Mouse (Mus musculus) cerebellum, adult 2 months (tissue): ENCODE results near the gene Oxtr. TPM values are rescaled to one million over a fixed set of nuclear protein-coding genes. Genes with fewer than 3 reads are reported as not detected.

Experiments used
- DNase-seq, 2 experiments: peaks; one replicate each; pipeline ENCODE4 v3.0.0; 2021
- H3K27ac ChIP-seq: fragments of 200-500 bp; 2 replicates; pipeline ENCODE4 v1.5.1; 2012; ENCODE audit warnings: low read length, control low read depth, inconsistent platforms; ENCODE audit not compliant: insufficient read depth
- H3K27me3 ChIP-seq: fragments of 200-500 bp; 2 replicates; pipeline ENCODE4 v1.6.1; 2012; ENCODE audit warnings: inconsistent platforms, mild to moderate bottlenecking, low read length, moderate library complexity; ENCODE audit not compliant: control insufficient read depth, insufficient read depth
- H3K4me1 ChIP-seq: fragments of 200-500 bp; 2 replicates; pipeline ENCODE4 v1.6.1; 2011; ENCODE audit warnings: low read length; ENCODE audit not compliant: control insufficient read depth, insufficient read depth
- H3K4me3 ChIP-seq: fragments of 200-500 bp; replicated peaks from 2 replicates; pipeline ENCODE3; 2011; ENCODE audit warnings: mild to moderate bottlenecking, low read depth, low read length, control low read depth; ENCODE audit not compliant: insufficient read depth
- CTCF ChIP-seq: fragments of 200-500 bp; IDR thresholded peaks from 2 replicates; pipeline ENCODE4 v1.5.1; 2011; ENCODE audit warnings: low read depth, mild to moderate bottlenecking, control low read depth, low read length, moderate library complexity, borderline replicate concordance; ENCODE audit not compliant: insufficient read depth
- POLR2A ChIP-seq: fragments of 200-500 bp; IDR thresholded peaks from 2 replicates; pipeline ENCODE4 v1.6.1; 2011; ENCODE audit warnings: low read length, control low read depth, borderline replicate concordance; ENCODE audit not compliant: insufficient read depth
- WGBS: fragments of 180-500 bp; shearing (Covaris S2); methylation state at CpG from one replicate; pipeline ENCODE4 v1.1.7; 2018; 5-methylcytosine and 5-hydroxymethylcytosine counted together
- polyA plus RNA-seq: library from polyadenylated mRNA; depleted of rRNA; stranded (reverse); fragments of >200 nt; gene quantifications from 2 replicates; pipeline ENCODE4 v1.2.3, GENCODE M21; 2012

Gene Oxtr
- polyA plus RNA-seq, 1 experiment, result 0.88 TPM

GRCm38 (mm10) chr6:112494620-112495081 lies 4.9 kb upstream of the Oxtr start:
- Histone ChIP-seq H3K27ac (no peak overlapping the region), H3K27me3 (no peaks in the 10 kb centered on the region; the same call in 1 of the 2 replicates), H3K4me1 (0 out of 2 replicates have a peak, but pooled peaks cover under 1% of the 10 kb centered on the region), H3K4me3 (no peak overlapping the region)
- no peak for DNase-seq
- TF ChIP-seq POLR2A, result no peak
- no peak for TF ChIP-seq CTCF
- WGBS, result 21% methylated on average over 10 of the region's 10 CpGs

- 67% methylated on average over 9 of the region's 9 CpGs for WGBS
- H3K4me3 ChIP-seq, result no peak overlapping the region
- no peaks in the 10 kb centered on the region; the same call in 1 of the 2 replicates for H3K27me3 ChIP-seq
- H3K27ac ChIP-seq, result no peak overlapping the region
- 0 out of 2 replicates have a peak, but pooled peaks cover 3% of the 10 kb centered on the region for H3K4me1 ChIP-seq
- no peak for TF ChIP-seq POLR2A
- no peak for DNase-seq
These were observed 3.6 kb upstream of the Oxtr start for GRCm38 (mm10) chr6:112493371-112493770.

- Histone ChIP-seq H3K4me1 (0 out of 2 replicates have a peak, but pooled peaks cover 3% of the 10 kb centered on the region), H3K27me3 (no peaks in the 10 kb centered on the region; the same call in 1 of the 2 replicates), H3K4me3 (no peak overlapping the region), H3K27ac (no peak overlapping the region)
- DNase-seq, result no peak
- TF ChIP-seq POLR2A (no peak), CTCF (no peak)
- 93% methylated on average over 6 of the region's 6 CpGs for WGBS
These were observed 2.9 kb upstream of the Oxtr start for GRCm38 (mm10) chr6:112492656-112493055.

DNA sequence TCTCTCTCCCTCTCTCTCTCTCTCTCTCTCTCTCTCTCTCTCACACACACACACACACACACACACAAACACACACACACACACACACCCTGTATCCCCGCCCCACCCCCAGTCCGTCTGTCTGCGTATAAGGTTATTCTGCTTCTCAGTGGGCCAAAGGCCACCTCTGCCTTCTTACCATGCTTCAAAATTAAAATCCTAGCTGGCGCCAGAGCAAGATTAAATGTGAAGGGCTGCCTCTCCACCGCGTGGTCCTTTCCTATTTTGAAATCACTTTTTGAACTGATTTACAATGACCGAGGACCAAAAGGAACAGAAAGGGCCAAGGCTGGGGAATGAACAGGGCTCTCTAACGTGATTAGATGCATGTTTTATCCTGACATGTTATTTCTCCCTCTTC lies 1.8 kb upstream of the Oxtr start:
- 0 out of 2 replicates have a peak, but pooled peaks cover 3% of the 10 kb centered on the region for H3K4me1 ChIP-seq
- no peaks in the 10 kb centered on the region; the same call in 1 of the 2 replicates for H3K27me3 ChIP-seq
- no peak overlapping the region for H3K27ac ChIP-seq
- DNase-seq, result no peak
- H3K4me3 ChIP-seq, result no peak overlapping the region
- TF ChIP-seq POLR2A, result no peak
- TF ChIP-seq CTCF, result no peak
- 82% methylated on average over 8 of the region's 8 CpGs for WGBS

DNA sequence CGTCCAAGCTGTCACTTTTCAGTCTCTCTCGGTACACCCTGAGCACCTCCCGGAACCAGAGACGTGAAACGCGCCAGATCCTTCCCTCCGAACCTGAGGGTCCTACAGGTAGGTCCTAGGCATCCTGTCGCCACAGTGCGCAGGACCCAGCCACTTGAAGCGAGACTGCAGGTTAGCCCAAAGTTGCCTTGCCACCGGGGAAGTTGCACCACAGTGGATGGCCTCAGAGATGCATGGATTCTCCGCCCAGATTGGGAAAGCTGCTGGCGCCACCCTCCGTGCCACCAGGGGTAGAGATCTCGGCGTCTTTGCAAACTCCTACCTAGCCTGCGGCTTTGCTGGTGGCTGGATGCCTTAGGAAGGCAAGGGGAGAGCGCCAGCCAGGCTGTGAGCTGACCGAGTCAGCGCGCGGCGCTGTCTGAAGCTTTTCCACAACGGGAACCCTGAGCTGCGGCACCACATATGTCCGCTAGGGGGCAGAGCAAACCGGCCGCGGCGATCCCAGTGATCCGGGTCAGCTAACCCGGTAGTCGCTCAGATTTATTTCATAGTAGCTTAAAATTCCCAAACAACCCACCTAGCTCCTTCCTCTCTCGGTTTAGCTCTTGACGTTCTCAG lies 991 bp upstream of the Oxtr start:
- Histone ChIP-seq H3K27ac (no peak overlapping the region), H3K4me3 (peak overlapping the region; percentile 33), H3K4me1 (0 out of 2 replicates have a peak, but pooled peaks cover 3% of the 10 kb centered on the region), H3K27me3 (no peaks in the 10 kb centered on the region; the same call in 1 of the 2 replicates)
- peak; percentile 61 to 78 for DNase-seq
- no peak for TF ChIP-seq POLR2A
- TF ChIP-seq CTCF, result peak; percentile 77
- 2% methylated on average over 35 of the region's 35 CpGs for whole genome bisulfite sequencing

DNA sequence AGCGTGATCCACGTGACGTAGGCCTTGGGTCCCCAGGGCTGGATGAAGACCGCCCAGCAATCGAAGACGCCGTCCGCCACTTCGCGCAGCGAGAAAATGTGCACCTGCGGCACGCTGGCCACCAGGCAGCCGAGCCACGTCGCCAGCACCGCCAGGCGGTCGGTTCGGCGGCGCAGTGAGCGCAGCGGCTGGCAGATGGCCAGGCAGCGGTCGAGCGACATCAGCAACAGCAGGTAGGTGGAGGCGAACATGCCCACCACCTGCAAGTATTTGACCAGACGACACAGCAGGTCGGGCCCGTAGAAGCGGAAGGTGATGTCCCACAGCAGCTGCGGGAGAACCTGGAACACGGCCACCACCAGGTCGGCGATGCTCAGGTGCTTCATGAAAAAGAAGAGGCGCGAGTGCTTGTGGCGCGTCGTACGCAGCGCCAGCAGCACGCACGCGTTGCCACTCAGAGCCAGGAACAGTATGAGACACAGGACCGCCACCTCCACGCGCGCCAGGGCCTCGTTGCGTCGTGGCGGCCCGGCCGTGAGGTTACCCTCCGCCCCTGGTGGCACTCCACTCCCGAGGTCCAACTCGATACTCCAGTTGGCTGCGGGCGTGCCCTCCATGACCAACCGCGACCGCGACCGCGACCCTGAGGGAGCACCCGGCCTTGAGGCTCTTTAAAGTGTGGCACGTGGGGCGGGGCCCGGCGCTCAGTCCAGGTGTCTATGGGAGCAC lies 398 bp downstream of the Oxtr start:
- no peak overlapping the region for H3K4me3 ChIP-seq
- TF ChIP-seq POLR2A (no peak), CTCF (no peak)
- DNase-seq, result no peak
- 0 out of 2 replicates have a peak, but pooled peaks cover 3% of the 10 kb centered on the region for H3K4me1 ChIP-seq
- 5% methylated on average over 72 of the region's 72 CpGs for WGBS
- H3K27ac ChIP-seq, result no peak overlapping the region
- no peaks in the 10 kb centered on the region; the same call in 1 of the 2 replicates for H3K27me3 ChIP-seq

- no peak for DNase-seq
- TF ChIP-seq CTCF (no peak), POLR2A (no peak)
- Histone ChIP-seq H3K27ac (no peak overlapping the region), H3K4me1 (0 out of 2 replicates have a peak, but pooled peaks cover 3% of the 10 kb centered on the region), H3K27me3 (no peaks in the 10 kb centered on the region; the same call in 1 of the 2 replicates), H3K4me3 (no peak overlapping the region)
- 17% methylated on average over 24 of the region's 24 CpGs for WGBS
These were observed 942 bp downstream of the Oxtr start for GRCm38 (mm10) chr6:112488821-112489180.
